Comparison of ENCODE assay signal across 9 mouse cellular contexts in the genomic region with DNA sequence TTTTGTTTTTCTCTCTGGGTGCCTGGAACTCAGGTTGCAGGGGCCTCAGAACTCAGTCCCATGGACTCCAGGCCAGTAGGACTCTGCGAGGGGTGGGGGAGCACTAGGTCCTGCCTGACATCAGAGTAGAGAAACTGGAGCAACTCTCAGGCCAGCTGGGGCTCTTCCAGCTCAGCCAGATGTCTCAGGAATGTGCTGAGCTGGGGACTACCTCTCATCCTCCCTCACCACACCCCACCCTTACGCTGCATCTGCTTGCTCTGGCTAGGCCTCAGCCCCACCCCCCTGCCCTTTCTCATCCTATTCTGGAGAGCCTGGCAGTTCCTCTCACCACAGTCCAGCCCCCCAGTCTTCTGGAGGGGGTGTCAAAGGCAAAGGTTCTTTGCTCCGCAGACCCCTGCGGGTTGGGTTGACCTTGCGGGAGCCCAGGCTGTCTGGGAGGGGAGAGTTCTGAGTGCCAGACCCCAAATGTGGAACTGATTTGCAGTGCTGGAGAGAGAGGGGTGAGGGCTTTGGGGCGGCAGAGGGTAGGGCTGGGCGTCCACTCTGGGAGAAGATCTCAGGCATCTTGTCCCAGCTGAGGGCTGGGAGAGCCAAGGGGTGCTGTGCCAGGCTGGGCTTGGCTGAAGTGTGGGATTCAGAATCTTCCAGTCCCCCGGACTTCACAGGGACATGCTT. TPM values are rescaled to one million over a fixed set of nuclear protein-coding genes. Genes with fewer than 3 reads are reported as not detected.
DNase-seq lines count a peak whose midpoint lies in the region; ATAC-seq and TF ChIP-seq lines count a peak whose summit lies in the region.
"Had no signal": no experiment of that assay in that cellular context is flagged by ENCODE, and none has a peak within 500 bp of the region (broad histone marks: within the 10 kb centered on the region; RNA-seq: fewer than 3 reads in every experiment).

No protein-coding gene starts in this region.

- no peak overlapping the region for H3K4me2 ChIP-seq in liver, embryonic 13.5 days
- H3K4me2 ChIP-seq in liver, embryonic 11.5 days = no peak overlapping the region
- peak overlapping the region; percentile 69 for H3K4me2 ChIP-seq in myocyte (ENCODE audit: low read depth)
- H3K4me2 ChIP-seq: liver, embryonic 15.5 days had no signal

- no peak for TF ChIP-seq POLR2A in embryonic fibroblast, embryonic 13.5 days (IDR thresholded peaks at IDR 0.05; ENCODE audit: low read depth, low read length)
- TF ChIP-seq POLR2A in kidney, adult 2 months (IDR thresholded peaks at IDR 0.05; ENCODE audit: low read depth, low read length) = no peak
- peak; percentile 17 for TF ChIP-seq POLR2A in myocyte (IDR thresholded peaks at IDR 0.05; ENCODE audit: insufficient read length, low read depth)

- peaks cover 20% of the 10 kb centered on the region for H3K27me3 ChIP-seq in liver, embryonic 13.5 days
- H3K27me3 ChIP-seq in liver, embryonic 11.5 days (replicated peaks; ENCODE audit: control insufficient read depth, insufficient read depth, low read length) = no peaks in the 10 kb centered on the region
- H3K27me3 ChIP-seq in kidney, adult 2 months (replicated peaks; ENCODE audit: control insufficient read depth, insufficient read depth, low read length) = no peaks in the 10 kb centered on the region
- no peaks in the 10 kb centered on the region for H3K27me3 ChIP-seq in myocyte (ENCODE audit: control insufficient read depth, insufficient read depth, insufficient read length)

- H3K9me3 ChIP-seq in liver, embryonic 13.5 days (replicated peaks) = no peaks in the 10 kb centered on the region
- no peaks in the 10 kb centered on the region for H3K9me3 ChIP-seq in liver, embryonic 11.5 days (ENCODE audit: control insufficient read depth, low read length)
- H3K9me3 ChIP-seq: liver, embryonic 15.5 days had no signal

- no peak overlapping the region for H3ac ChIP-seq in myocyte (ENCODE audit: control insufficient read depth, insufficient read length)

- peaks cover 23% of the 10 kb centered on the region for H3K4me1 ChIP-seq in liver, embryonic 13.5 days (replicated peaks)
- peaks cover 19% of the 10 kb centered on the region for H3K4me1 ChIP-seq in liver, embryonic 11.5 days (replicated peaks; ENCODE audit: control insufficient read depth, insufficient read depth, low read length)
- H3K4me1 ChIP-seq in embryonic fibroblast, embryonic 13.5 days (ENCODE audit: control insufficient read depth, insufficient read depth, low read length) = peaks cover 33% of the 10 kb centered on the region
- H3K4me1 ChIP-seq in kidney, adult 2 months (ENCODE audit: control insufficient read depth, insufficient read depth, low read length) = 0 out of 2 replicates have a peak, but pooled peaks cover 5% of the 10 kb centered on the region

- DNase-seq in liver, embryonic 13.5 days = no peak
- DNase-seq in liver, embryonic 11.5 days (ENCODE audit: low spot score) = no peak
- peak; percentile 90 for DNase-seq in kidney, adult 2 months
- DNase-seq in adrenal gland, adult 8-10 months = no peak
- DNase-seq in right cerebral cortex, postnatal 25 days = no peak

- WGBS in liver, embryonic 13.5 days (ENCODE audit: insufficient replicate concordance) = 47% methylated on average over 8 of the region's 8 CpGs
- 38% methylated on average over 8 of the region's 8 CpGs for WGBS in liver, embryonic 11.5 days
- WGBS in kidney, adult 2 months = 59% methylated on average over 8 of the region's 8 CpGs

- no peak overlapping the region for H3K9ac ChIP-seq in liver, embryonic 13.5 days
- H3K9ac ChIP-seq in liver, embryonic 11.5 days (ENCODE audit: low read depth, low read length) = no peak overlapping the region
- H3K9ac ChIP-seq: liver, embryonic 15.5 days had no signal

- no peak for TF ChIP-seq CTCF in embryonic fibroblast, embryonic 13.5 days (IDR thresholded peaks at IDR 0.05; ENCODE audit: borderline replicate concordance, insufficient read depth, low read length)
- no peak for TF ChIP-seq CTCF in kidney, adult 2 months (conservative IDR thresholded peaks at IDR 0.05; ENCODE audit: insufficient read depth, insufficient read length, low read depth, low read length)

- H3K79me2 ChIP-seq in myocyte (ENCODE audit: control insufficient read depth, insufficient read depth) = peaks cover 68% of the 10 kb centered on the region

- H3K27ac ChIP-seq in liver, embryonic 13.5 days = peak overlapping the region; percentile 6; the same call in 1 of the 2 replicates
- no peak overlapping the region for H3K27ac ChIP-seq in liver, embryonic 11.5 days (ENCODE audit: low read depth, low read length)
- peak overlapping the region; percentile 75 for H3K27ac ChIP-seq in embryonic fibroblast, embryonic 13.5 days (ENCODE audit: insufficient read depth, low read length)
- H3K27ac ChIP-seq in kidney, adult 2 months (ENCODE audit: insufficient read depth, low read depth, low read length) = no peak overlapping the region
- H3K27ac ChIP-seq: liver, embryonic 15.5 days had no signal

- no peaks in the 10 kb centered on the region for H3K36me3 ChIP-seq in liver, embryonic 13.5 days
- H3K36me3 ChIP-seq in liver, embryonic 11.5 days (ENCODE audit: control insufficient read depth, insufficient read depth, low read length) = no peaks in the 10 kb centered on the region
- H3K36me3 ChIP-seq in kidney, adult 2 months (ENCODE audit: control insufficient read depth, insufficient read depth, low read length) = no peaks in the 10 kb centered on the region
- no peaks in the 10 kb centered on the region for H3K36me3 ChIP-seq in myocyte (ENCODE audit: control insufficient read depth, insufficient read depth)
- H3K36me3 ChIP-seq: liver, embryonic 15.5 days had no signal

- no peak overlapping the region for H3K4me3 ChIP-seq in liver, embryonic 13.5 days (replicated peaks)
- H3K4me3 ChIP-seq in liver, embryonic 11.5 days (ENCODE audit: low read depth, low read length) = no peak overlapping the region
- no peak overlapping the region for H3K4me3 ChIP-seq in embryonic fibroblast, embryonic 13.5 days (ENCODE audit: insufficient read depth, low read length)
- H3K4me3 ChIP-seq in kidney, adult 2 months (ENCODE audit: insufficient read depth, low read depth, low read length) = no peak overlapping the region
- no peak overlapping the region for H3K4me3 ChIP-seq in myocyte
- H3K4me3 ChIP-seq: liver, embryonic 15.5 days had no signal

- ATAC-seq in liver, embryonic 13.5 days (ENCODE audit: low read depth) = no peak
- no peak for ATAC-seq in liver, embryonic 11.5 days (replicated peaks; ENCODE audit: low FRiP score)
- ATAC-seq in megakaryocyte progenitor cell, adult 5-6 weeks (replicated peaks; ENCODE audit: poor library complexity) = no peak

TF ChIP-seq in myocyte, 11 proteins besides CTCF, POLR2A, EP300 and RAD21:
- TF ChIP-seq MYOG (IDR thresholded peaks at IDR 0.05; ENCODE audit: control insufficient read depth in 1 of 3, insufficient read depth in 1 of 3, insufficient read length in 2 of 3, low read depth in 2 of 3) (peak in 2 of 3 experiments; percentile 29 to 74), MYOD1 (IDR thresholded peaks at IDR 0.05; ENCODE audit: control insufficient read depth in 1 of 3, insufficient read length in 2 of 3, low read depth in 2 of 3) (peak in 2 of 3 experiments; percentile 65 to 85), POLR2AphosphoS2 (IDR thresholded peaks at IDR 0.05; ENCODE audit: insufficient read length, low read depth) (no peak)

RNA-seq across cellular contexts. Expression of gene Creb3l1, which starts 11.4 kb away (rescaled TPM):
- polyA plus RNA-seq in liver, embryonic 13.5 days (2015; fragmentation: Nextera tagmentation; extraction: Ambion mirVana) = 1.1 and 1.4 TPM in 2 replicates
- polyA plus RNA-seq in liver, embryonic 11.5 days (2014; fragmentation: Nextera tagmentation; extraction: Ambion mirVana) = 5.7 and 6.1 TPM in 2 replicates
- polyA plus RNA-seq in embryonic fibroblast, embryonic 13.5 days (2011; ENCODE audit: insufficient read length, low read depth, missing spikeins) = 101 and 119 TPM in 2 replicates
- 6.7 and 8.9 TPM in 2 replicates for polyA plus RNA-seq in kidney, adult 2 months (2012; rRNA removed)
- 97.3 TPM for polyA plus RNA-seq in myocyte (2012; fragmentation: generic; extraction: Trizol)
- 1.1 and 2.0 TPM in 2 replicates for total RNA-seq in megakaryocyte progenitor cell, adult 5-6 weeks (2015)
- total RNA-seq in megakaryocyte progenitor cell, adult 5-6 weeks (2017) = 0.10 and 0.37 TPM in 2 replicates
- 10 to 100 TPM in 2 of 4 experiments, 1 to 10 TPM in 2; 5.2 to 22.4 (median 9.8) TPM for total RNA-seq in adrenal gland, adult 8-10 months (2022)

RNA-seq across cellular contexts. Expression of gene Dgkz, which starts 37.2 kb away (rescaled TPM):
- polyA plus RNA-seq in liver, embryonic 13.5 days (2015; fragmentation: Nextera tagmentation; extraction: Ambion mirVana) = 24.7 and 28.0 TPM in 2 replicates
- 81.4 and 85.9 TPM in 2 replicates for polyA plus RNA-seq in liver, embryonic 11.5 days (2014; fragmentation: Nextera tagmentation; extraction: Ambion mirVana)
- polyA plus RNA-seq in embryonic fibroblast, embryonic 13.5 days (2011; ENCODE audit: insufficient read length, low read depth, missing spikeins) = 29.3 and 40.4 TPM in 2 replicates
- 106 and 119 TPM in 2 replicates for polyA plus RNA-seq in kidney, adult 2 months (2012; rRNA removed)
- 68.4 TPM for polyA plus RNA-seq in myocyte (2012; fragmentation: generic; extraction: Trizol)
- total RNA-seq in megakaryocyte progenitor cell, adult 5-6 weeks (2015) = 111 and 112 TPM in 2 replicates
- total RNA-seq in megakaryocyte progenitor cell, adult 5-6 weeks (2017) = 76.3 and 94.7 TPM in 2 replicates
- 10 to 100 TPM; 47.7 to 87.4 (median 66.3) TPM for total RNA-seq in adrenal gland, adult 8-10 months (2022)

Comparison
In these comparisons a context has a peak if more than half of its experiments do, and no peak if none do; other contexts are left out.
1. H3K27ac ChIP-seq: peak in liver, embryonic 13.5 days (single experiment) and embryonic fibroblast, embryonic 13.5 days (single experiment); none in liver, embryonic 11.5 days (single experiment) and kidney, adult 2 months (single experiment).